Mouse (Mus musculus) ES-E14 (cell line): ENCODE data around the gene Iffo2.

Source experiments
- CHD2 ChIP-seq: IDR thresholded peaks from 2 replicates; pipeline ENCODE4 v1.6.1; 2014; ENCODE audit warnings: mild to moderate bottlenecking, low read depth, low read length, inconsistent platforms
- HCFC1 ChIP-seq: IDR thresholded peaks from 2 replicates; pipeline ENCODE4 v1.6.1; 2012; ENCODE audit warnings: low read length, inconsistent platforms, borderline replicate concordance; ENCODE audit not compliant: insufficient read depth
- ZC3H11A ChIP-seq: IDR thresholded peaks from 2 replicates; pipeline ENCODE4 v1.6.1; 2012; ENCODE audit warnings: low read depth, mild to moderate bottlenecking, inconsistent platforms, low read length, borderline replicate concordance
- ZNF384 ChIP-seq: IDR thresholded peaks from 2 replicates; pipeline ENCODE4 v1.6.1; 2012; ENCODE audit warnings: low read depth, low read length, inconsistent platforms

- TF ChIP-seq ZC3H11A (no peak), HCFC1 (no peak), CHD2 (no peak), ZNF384 (no peak)
Measured at GRCm38 (mm10) chr4:139619765-139620164, 89.4 kb downstream of the Iffo2 start.
